In genomic region chr19:10242916-10243315, GRCm38 (mm10) we compare ENCODE assay signal across 21 mouse cellular contexts. TPM values are rescaled to one million over a fixed set of nuclear protein-coding genes. Genes with fewer than 3 reads are reported as not detected.
DNase-seq lines count a peak whose midpoint lies in the region; ATAC-seq and TF ChIP-seq lines count a peak whose summit lies in the region.
"Had no signal": no experiment of that assay in that cellular context is flagged by ENCODE, and none has a peak within 500 bp of the region (broad histone marks: within the 10 kb centered on the region; RNA-seq: fewer than 3 reads in every experiment).

No protein-coding gene starts in this region.

- no peaks in the 10 kb centered on the region for H3K9me3 ChIP-seq in E14TG2a.4 (ENCODE audit: low read length)
- H3K9me3 ChIP-seq in ES-Bruce4 (replicated peaks; ENCODE audit: control insufficient read depth, insufficient read depth, low read length, poor library complexity, severe bottlenecking) = no peaks in the 10 kb centered on the region
- H3K9me3 ChIP-seq in kidney, embryonic 16.5 days (ENCODE audit: low read length) = no peaks in the 10 kb centered on the region
- H3K9me3 ChIP-seq: hindbrain, embryonic 12.5 days; limb, embryonic 15.5 days; midbrain, embryonic 12.5 days; neural tube, embryonic 15.5 days had no signal

- H3K27ac ChIP-seq in ES-Bruce4 (ENCODE audit: insufficient read depth, low read length) = no peak overlapping the region
- H3K27ac ChIP-seq in kidney, embryonic 16.5 days (ENCODE audit: low read length) = no peak overlapping the region
- H3K27ac ChIP-seq: hindbrain, embryonic 12.5 days; kidney, postnatal 0 days; limb, embryonic 15.5 days; midbrain, embryonic 12.5 days; neural tube, embryonic 15.5 days had no signal

- H3K4me1 ChIP-seq in E14TG2a.4 (replicated peaks; ENCODE audit: low read depth, low read length) (peaks cover 87% of the 10 kb centered on the region), ES-Bruce4 (ENCODE audit: control insufficient read depth, insufficient read depth, low read length) (peaks cover 2% of the 10 kb centered on the region)
- H3K4me1 ChIP-seq in kidney, embryonic 16.5 days (ENCODE audit: insufficient read depth, low read length) = peaks cover 19% of the 10 kb centered on the region

- 10% methylated on average over 8 of the region's 8 CpGs for WGBS in kidney, embryonic 16.5 days

- peaks cover 14% of the 10 kb centered on the region for H3K36me3 ChIP-seq in E14TG2a.4 (ENCODE audit: insufficient read depth, low read length)
- H3K36me3 ChIP-seq in ES-Bruce4 (ENCODE audit: control insufficient read depth, insufficient read depth, low read length, poor library complexity, severe bottlenecking) = no peaks in the 10 kb centered on the region
- H3K36me3 ChIP-seq in kidney, embryonic 16.5 days (ENCODE audit: insufficient read depth, low read length) = no peaks in the 10 kb centered on the region
- H3K36me3 ChIP-seq: hindbrain, embryonic 12.5 days; limb, embryonic 15.5 days had no signal

- H3K4me2 ChIP-seq in kidney, embryonic 16.5 days (replicated peaks; ENCODE audit: low read depth, low read length) = no peak overlapping the region
- H3K4me2 ChIP-seq: hindbrain, embryonic 12.5 days; limb, embryonic 15.5 days; midbrain, embryonic 12.5 days; neural tube, embryonic 15.5 days had no signal

- TF ChIP-seq CTCF in E14TG2a.4 (conservative IDR thresholded peaks at IDR 0.05; ENCODE audit: low read length) (no peak), ES-Bruce4 (IDR thresholded peaks at IDR 0.05; ENCODE audit: low read depth, low read length) (no peak)

- no peak for ATAC-seq in kidney, embryonic 16.5 days (ENCODE audit: low FRiP score, low TSS enrichment)
- ATAC-seq: forebrain, embryonic 16.5 days; intestine, embryonic 16.5 days; liver, postnatal 0 days had no signal

- no peak overlapping the region for H3K9ac ChIP-seq in ES-Bruce4 (ENCODE audit: low read depth, poor library complexity, severe bottlenecking)
- H3K9ac ChIP-seq in kidney, embryonic 16.5 days (replicated peaks; ENCODE audit: low read length) = no peak overlapping the region
- H3K9ac ChIP-seq: hindbrain, embryonic 12.5 days; limb, embryonic 15.5 days; liver, postnatal 0 days; midbrain, embryonic 12.5 days; neural tube, embryonic 15.5 days had no signal

- 0 out of 2 replicates have a peak, but pooled peaks have one; percentile 35 for TF ChIP-seq EP300 in ES-Bruce4 (IDR thresholded peaks at IDR 0.05; ENCODE audit: insufficient read depth, low read depth, low read length)

- H3K4me3 ChIP-seq in E14TG2a.4 (replicated peaks; ENCODE audit: low read length) (0 out of 2 replicates have a peak overlapping the region, but pooled peaks have one; percentile 39), ES-Bruce4 (ENCODE audit: low read depth, low read length) (no peak overlapping the region)
- no peak overlapping the region for H3K4me3 ChIP-seq in kidney, embryonic 16.5 days (ENCODE audit: low read length)
- H3K4me3 ChIP-seq: hindbrain, embryonic 12.5 days; limb, embryonic 15.5 days; midbrain, embryonic 12.5 days; myocyte; neural tube, embryonic 15.5 days had no signal

- TF ChIP-seq POLR2A in ES-Bruce4 (IDR thresholded peaks at IDR 0.05; ENCODE audit: insufficient read depth, low read length) = no peak

- peak; percentile 56 for DNase-seq in layer of hippocampus, adult 11-12 months (ENCODE audit: low spot score)
- DNase-seq in layer of hippocampus, postnatal 14 days (ENCODE audit: low spot score in 2 of 2) = no peak
- DNase-seq in layer of hippocampus, adult 9-11 months = peak; percentile 83
- DNase-seq in urinary bladder, adult 2 months (ENCODE audit: low spot score) = no peak
- DNase-seq: cerebellum, adult 11 months; heart, adult 18-20 months; liver, postnatal 0 days; lung, postnatal 36 days; thymus, postnatal 36 days had no signal

- peaks cover 5% of the 10 kb centered on the region for H3K27me3 ChIP-seq in E14TG2a.4 (ENCODE audit: insufficient read depth, low read length)
- H3K27me3 ChIP-seq in ES-Bruce4 (ENCODE audit: control insufficient read depth, insufficient read depth, low read length, poor library complexity, severe bottlenecking) = no peaks in the 10 kb centered on the region
- H3K27me3 ChIP-seq in kidney, embryonic 16.5 days (ENCODE audit: insufficient read depth, low read length) = no peaks in the 10 kb centered on the region

RNA-seq across cellular contexts. Expression of gene Myrf, which starts 2.4 kb away (rescaled TPM):
- total RNA-seq in layer of hippocampus, postnatal 14 days (2021) = 10 to 100 TPM; 29.6 to 31.2 TPM
- 15.0 and 15.9 TPM in 2 replicates for polyA plus RNA-seq in ES-Bruce4 (2011; ENCODE audit: insufficient read depth, insufficient read length, low read depth, missing spikeins)
- 3.8 and 4.3 TPM in 2 replicates for polyA plus RNA-seq in urinary bladder, adult 2 months (2012; rRNA removed)
- 3.9 and 4.2 TPM in 2 replicates for polyA plus RNA-seq in kidney, embryonic 16.5 days (2015; fragmentation: Nextera tagmentation; extraction: Ambion mirVana)
- total RNA-seq: gastrocnemius, adult 18-20 months had no signal

RNA-seq across cellular contexts. Expression of gene Fen1, which starts 38.9 kb away (rescaled TPM):
- total RNA-seq in layer of hippocampus, postnatal 14 days (2021) = 10 to 100 TPM in 1 of 2 experiments, 1 to 10 TPM in 1; 8.8 to 10.1 TPM
- polyA plus RNA-seq in ES-Bruce4 (2011; ENCODE audit: insufficient read depth, insufficient read length, low read depth, missing spikeins) = 36.1 and 40.5 TPM in 2 replicates
- polyA plus RNA-seq in urinary bladder, adult 2 months (2012; rRNA removed) = 5.9 and 7.0 TPM in 2 replicates
- 103 and 107 TPM in 2 replicates for polyA plus RNA-seq in kidney, embryonic 16.5 days (2015; fragmentation: Nextera tagmentation; extraction: Ambion mirVana)

RNA-seq across cellular contexts. Expression of gene Tmem258, which starts 39.1 kb away (rescaled TPM):
- total RNA-seq in layer of hippocampus, postnatal 14 days (2021) = 10 to 100 TPM; 90.6 to 91.7 TPM
- polyA plus RNA-seq in ES-Bruce4 (2011; ENCODE audit: insufficient read depth, insufficient read length, low read depth, missing spikeins) = 290 and 300 TPM in 2 replicates
- polyA plus RNA-seq in urinary bladder, adult 2 months (2012; rRNA removed) = 77.0 and 87.9 TPM in 2 replicates
- 430 and 433 TPM in 2 replicates for polyA plus RNA-seq in kidney, embryonic 16.5 days (2015; fragmentation: Nextera tagmentation; extraction: Ambion mirVana)

Comparison
In these comparisons a context has a peak if more than half of its experiments do, and no peak if none do; other contexts are left out.
1. DNase-seq: peak in layer of hippocampus, adult 11-12 months (single experiment) and layer of hippocampus, adult 9-11 months (single experiment); none in layer of hippocampus, postnatal 14 days (0 of 2) and urinary bladder, adult 2 months (single experiment).